Comparison of ENCODE assay signal across 1 mouse cellular context in genomic region chr15:97746278-97746677, GRCm38 (mm10).
TF ChIP-seq lines count a peak whose summit lies in the region.

No protein-coding gene starts in this region.

TF ChIP-seq in MEL, 35 proteins besides CTCF, POLR2A, EP300 and RAD21:
- TF ChIP-seq USF1 (IDR thresholded peaks at IDR 0.05; ENCODE audit: low read depth, low read length) = no peak
- TF ChIP-seq ZNF384 (IDR thresholded peaks at IDR 0.05; ENCODE audit: low read depth, low read length) = peak; percentile 98
- peak; percentile 65; the same call in 1 of the 2 replicates for TF ChIP-seq CHD1 (IDR thresholded peaks at IDR 0.05; ENCODE audit: low read depth, low read length)
- no peak for TF ChIP-seq ZKSCAN1 (IDR thresholded peaks at IDR 0.05; ENCODE audit: low read depth, low read length)
- peak; percentile 41; the same call in 1 of the 2 replicates for TF ChIP-seq RCOR1 (IDR thresholded peaks at IDR 0.05; ENCODE audit: low read depth, low read length)
- 0 out of 2 replicates have a peak, but pooled peaks have one; percentile 51 for TF ChIP-seq GATA1 (IDR thresholded peaks at IDR 0.05; ENCODE audit: low read depth, low read length)
- TF ChIP-seq BHLHE40 (IDR thresholded peaks at IDR 0.05; ENCODE audit: borderline replicate concordance, low read depth, low read length) = peak; percentile 58; the same call in 1 of the 2 replicates
- peak; percentile 57 for TF ChIP-seq ETS1 (IDR thresholded peaks at IDR 0.05; ENCODE audit: low read depth, low read length)
- TF ChIP-seq MYC (IDR thresholded peaks at IDR 0.05; ENCODE audit: low read depth, low read length) = peak; percentile 83; the same call in 1 of the 2 replicates
